8 mouse cellular contexts compared by ENCODE assay signal in the genomic region with DNA sequence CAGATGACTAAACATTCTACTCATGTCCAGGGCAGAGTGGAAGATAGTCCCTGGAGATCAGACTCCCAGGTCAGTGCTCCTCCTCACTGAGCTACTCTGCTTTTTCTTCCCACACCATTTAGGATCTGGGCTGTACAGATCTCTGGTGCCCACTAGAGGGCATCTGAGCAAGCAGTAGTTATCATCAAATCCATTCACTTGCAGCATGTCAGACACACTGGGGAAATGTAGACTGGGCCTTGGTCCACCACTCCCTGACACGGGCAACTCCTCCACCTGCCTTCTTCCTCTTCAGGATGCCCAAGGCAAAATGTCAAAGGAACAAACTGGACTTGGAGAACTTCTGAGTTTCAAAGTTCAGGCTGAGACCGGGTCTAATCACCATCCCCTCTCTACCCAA. TPM values are rescaled to one million over a fixed set of nuclear protein-coding genes. Genes with fewer than 3 reads are reported as not detected.
DNase-seq lines count a peak whose midpoint lies in the region; ATAC-seq and TF ChIP-seq lines count a peak whose summit lies in the region.

No protein-coding gene starts in this region.

- CTCF ChIA-PET in Patski (lab: Charles Lee), result no interaction called here

- DNase-seq in hindbrain, embryonic 14.5 days (ENCODE audit: low spot score), result peak; percentile 50
- DNase-seq in 416B (ENCODE audit: low read depth) (peak; percentile 42), Patski (ENCODE audit: low read depth, low spot score) (no peak)
- peak; percentile 44 to 52 for DNase-seq in kidney, postnatal 4 days
- DNase-seq in natural killer cell, adult 2 months (ENCODE audit: low spot score in 2 of 2), result peak; percentile 5 to 12
- no peak for DNase-seq in spleen, postnatal 36 days (ENCODE audit: low spot score in 2 of 2)

- no peak overlapping the region for H3K27ac ChIP-seq in hindbrain, embryonic 14.5 days
- no peak overlapping the region for H3K27ac ChIP-seq in hindbrain, embryonic 16.5 days (ENCODE audit: low read depth, low read length)
- no peak overlapping the region for H3K27ac ChIP-seq in cortical plate, adult 2 months (ENCODE audit: insufficient read depth, low read length)

- no peak overlapping the region for H3K4me2 ChIP-seq in hindbrain, embryonic 14.5 days (replicated peaks)
- no peak overlapping the region for H3K4me2 ChIP-seq in hindbrain, embryonic 16.5 days (ENCODE audit: low read length)

- H3K4me1 ChIP-seq in hindbrain, embryonic 14.5 days (replicated peaks; ENCODE audit: control insufficient read depth, insufficient read depth, low read length), result no peaks in the 10 kb centered on the region
- no peaks in the 10 kb centered on the region for H3K4me1 ChIP-seq in hindbrain, embryonic 16.5 days (ENCODE audit: control insufficient read depth, insufficient read depth, low read depth, low read length)
- no peaks in the 10 kb centered on the region for H3K4me1 ChIP-seq in cortical plate, adult 2 months (ENCODE audit: control insufficient read depth, insufficient read depth, low read length)

- peak; percentile 69 for TF ChIP-seq CTCF in Patski (IDR thresholded peaks at IDR 0.05)
- peak; percentile 75 for TF ChIP-seq CTCF in cortical plate, adult 2 months (IDR thresholded peaks at IDR 0.05; ENCODE audit: extremely low read depth, insufficient read depth, low read length)

- POLR2A ChIA-PET in Patski (lab: Charles Lee), result no interaction called here

- in situ Hi-C loops in Patski (cut with MboI; ENCODE audit: low pct_unique_long_range_greater_than_20kb), result loop anchor here (10.0 kb wide), 1 partner anchor 271 kb away; no protein-coding TSS in a partner anchor

- 64% methylated on average over 2 of the region's 2 CpGs for WGBS in hindbrain, embryonic 14.5 days
- WGBS in hindbrain, embryonic 16.5 days, result 51% methylated on average over 2 of the region's 2 CpGs

- no peaks in the 10 kb centered on the region for H3K9me3 ChIP-seq in hindbrain, embryonic 14.5 days (ENCODE audit: control insufficient read depth, low read length)
- H3K9me3 ChIP-seq in hindbrain, embryonic 16.5 days (ENCODE audit: control insufficient read depth, low read length), result no peaks in the 10 kb centered on the region

- no peaks in the 10 kb centered on the region for H3K27me3 ChIP-seq in hindbrain, embryonic 14.5 days (ENCODE audit: control insufficient read depth, insufficient read depth, low read length)
- no peaks in the 10 kb centered on the region for H3K27me3 ChIP-seq in hindbrain, embryonic 16.5 days (replicated peaks; ENCODE audit: control insufficient read depth, insufficient read depth, low read length)
- H3K27me3 ChIP-seq in Patski, result peaks cover 32% of the 10 kb centered on the region

- H3K9ac ChIP-seq in hindbrain, embryonic 14.5 days, result no peak overlapping the region
- H3K9ac ChIP-seq in hindbrain, embryonic 16.5 days (ENCODE audit: low read depth, low read length), result no peak overlapping the region

- H3K4me3 ChIP-seq in hindbrain, embryonic 14.5 days (replicated peaks; ENCODE audit: low read length), result no peak overlapping the region
- no peak overlapping the region for H3K4me3 ChIP-seq in hindbrain, embryonic 16.5 days (ENCODE audit: low read length)
- no peak overlapping the region for H3K4me3 ChIP-seq in cortical plate, adult 2 months (ENCODE audit: insufficient read depth, low read length)

- no peaks in the 10 kb centered on the region for H3K36me3 ChIP-seq in hindbrain, embryonic 14.5 days (replicated peaks; ENCODE audit: control insufficient read depth, insufficient read depth)
- H3K36me3 ChIP-seq in hindbrain, embryonic 16.5 days (ENCODE audit: control insufficient read depth, insufficient read depth, low read length), result no peaks in the 10 kb centered on the region

- no peak for TF ChIP-seq POLR2A in cortical plate, adult 2 months (IDR thresholded peaks at IDR 0.05; ENCODE audit: extremely low read depth, insufficient read depth, low read length)

- ATAC-seq in hindbrain, embryonic 14.5 days (ENCODE audit: low FRiP score), result no peak
- no peak for ATAC-seq in hindbrain, embryonic 16.5 days
- no peak for ATAC-seq in Patski

RNA-seq across cellular contexts. Expression of gene Myh13, which starts 51.9 kb away (rescaled TPM):
- polyA plus RNA-seq in hindbrain, embryonic 14.5 days (2014; fragmentation: Nextera tagmentation; extraction: Ambion mirVana), result 0.13 and 0.70 TPM in 2 replicates
- polyA plus RNA-seq in hindbrain, embryonic 16.5 days (2015; fragmentation: Nextera tagmentation; extraction: Ambion mirVana), result 0.37 and 0.58 TPM in 2 replicates
- polyA plus RNA-seq in Patski (2021), result not detected
- polyA plus RNA-seq in cortical plate, adult 2 months (2012; rRNA removed), result 0.27 and 0.62 TPM in 2 replicates

Comparison
In these comparisons a context has a peak if more than half of its experiments do, and no peak if none do; other contexts are left out.
1. DNase-seq: peak in hindbrain, embryonic 14.5 days (single experiment), 416B (single experiment), kidney, postnatal 4 days (2 of 2) and natural killer cell, adult 2 months (2 of 2); none in Patski (single experiment) and spleen, postnatal 36 days (0 of 2).